Mouse (Mus musculus): ENCODE measurements at regions not wholly inside any gene's neighbourhood (a gene's known extent, or its start where the extent isn't known, plus 50 kb on each side); places are given as distances from the start of the nearest gene placed in this dataset.

- ATAC-seq (ENCODE audit: insufficient read depth, low read depth) (no peak), DNase-seq (ENCODE audit: low spot score) (no peak)
- Histone ChIP-seq H3K4me2 (ENCODE audit: low read depth, low read length) (no peak overlapping the region), H3K4me3 (ENCODE audit: low read depth, low read length) (no peak overlapping the region), H3K27ac (ENCODE audit: low read depth) (no peak overlapping the region), H3K36me3 (replicated peaks; ENCODE audit: control insufficient read depth, insufficient read depth, low read length) (no peaks in the 10 kb centered on the region), H3K9me3 (replicated peaks; ENCODE audit: control insufficient read depth, low read length) (no peaks in the 10 kb centered on the region), H3K9ac (replicated peaks; ENCODE audit: low read depth, low read length) (no peak overlapping the region), H3K4me1 (ENCODE audit: control insufficient read depth, insufficient read depth) (no peaks in the 10 kb centered on the region), H3K27me3 (ENCODE audit: control insufficient read depth, insufficient read depth, low read length) (no peaks in the 10 kb centered on the region)
- 46% methylated on average over 2 of the region's 2 CpGs for WGBS
- TF ChIP-seq CTCF (IDR thresholded peaks at IDR 0.05; ENCODE audit: low read depth): no peak
- no peak for TF ChIP-seq EP300 (IDR thresholded peaks at IDR 0.05; ENCODE audit: low read depth)
Observed at GRCm38 (mm10) chr12:39038656-39039055, 259.5 kb downstream of the Etv1 start.

DNA sequence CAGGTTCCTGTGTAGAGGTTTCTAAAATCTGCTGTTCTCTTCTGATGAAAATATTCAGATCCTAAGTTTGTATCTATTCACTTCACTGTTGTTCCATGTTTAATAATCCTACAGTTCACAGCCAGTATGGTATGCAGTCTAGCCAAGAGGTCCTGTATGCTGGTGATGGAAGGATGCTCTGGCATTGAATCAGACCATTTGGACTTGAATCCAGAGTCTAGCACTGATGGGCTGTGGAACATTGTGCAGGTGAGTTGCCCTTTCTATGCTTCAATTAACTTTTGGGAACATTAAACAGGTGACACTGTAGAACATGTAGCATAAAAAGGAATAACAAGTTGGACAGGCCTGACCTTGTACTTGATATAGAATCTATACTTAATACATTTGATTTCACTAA is 267.9 kb downstream of the Etv1 start:
- Histone ChIP-seq H3K4me1 (ENCODE audit: control insufficient read depth, insufficient read depth) (no peaks in the 10 kb centered on the region), H3K36me3 (replicated peaks; ENCODE audit: control insufficient read depth, insufficient read depth, low read length) (no peaks in the 10 kb centered on the region), H3K27me3 (ENCODE audit: control insufficient read depth, insufficient read depth, low read length) (no peaks in the 10 kb centered on the region), H3K9ac (replicated peaks; ENCODE audit: low read depth, low read length) (no peak overlapping the region), H3K4me2 (ENCODE audit: low read depth, low read length) (no peak overlapping the region), H3K9me3 (replicated peaks; ENCODE audit: control insufficient read depth, low read length) (no peaks in the 10 kb centered on the region), H3K27ac (ENCODE audit: low read depth) (no peak overlapping the region), H3K4me3 (ENCODE audit: low read depth, low read length) (no peak overlapping the region)
- TF ChIP-seq EP300 (IDR thresholded peaks at IDR 0.05; ENCODE audit: low read depth) (no peak), CTCF (IDR thresholded peaks at IDR 0.05; ENCODE audit: low read depth) (no peak)
- DNase-seq (ENCODE audit: low spot score): no peak
- no peak for ATAC-seq (ENCODE audit: insufficient read depth, low read depth)

- no peak for DNase-seq (ENCODE audit: low spot score)
- Histone ChIP-seq H3K27me3 (ENCODE audit: control insufficient read depth, insufficient read depth, low read length) (no peaks in the 10 kb centered on the region), H3K27ac (ENCODE audit: low read depth) (no peak overlapping the region), H3K4me1 (ENCODE audit: control insufficient read depth, insufficient read depth) (no peaks in the 10 kb centered on the region), H3K4me2 (ENCODE audit: low read depth, low read length) (no peak overlapping the region), H3K36me3 (replicated peaks; ENCODE audit: control insufficient read depth, insufficient read depth, low read length) (no peaks in the 10 kb centered on the region), H3K9me3 (replicated peaks; ENCODE audit: control insufficient read depth, low read length) (no peaks in the 10 kb centered on the region), H3K9ac (replicated peaks; ENCODE audit: low read depth, low read length) (no peak overlapping the region), H3K4me3 (ENCODE audit: low read depth, low read length) (no peak overlapping the region)
- 66% methylated on average over 6 of the region's 6 CpGs for WGBS
- no peak for TF ChIP-seq EP300 (IDR thresholded peaks at IDR 0.05; ENCODE audit: low read depth)
- ATAC-seq (ENCODE audit: insufficient read depth, low read depth): no peak
Observed at GRCm38 (mm10) chr12:39048441-39048840, 269.3 kb downstream of the Etv1 start.

- no peak for ATAC-seq (ENCODE audit: insufficient read depth, low read depth)
- TF ChIP-seq CTCF (IDR thresholded peaks at IDR 0.05; ENCODE audit: low read depth) (peak; percentile 48), EP300 (IDR thresholded peaks at IDR 0.05; ENCODE audit: low read depth) (no peak)
- 67% methylated on average over 1 of the region's 1 CpGs for WGBS
- no peak for DNase-seq (ENCODE audit: low spot score)
- Histone ChIP-seq H3K4me3 (ENCODE audit: low read depth, low read length) (no peak overlapping the region), H3K9ac (replicated peaks; ENCODE audit: low read depth, low read length) (no peak overlapping the region), H3K27ac (ENCODE audit: low read depth) (no peak overlapping the region), H3K36me3 (replicated peaks; ENCODE audit: control insufficient read depth, insufficient read depth, low read length) (no peaks in the 10 kb centered on the region), H3K27me3 (ENCODE audit: control insufficient read depth, insufficient read depth, low read length) (no peaks in the 10 kb centered on the region), H3K9me3 (replicated peaks; ENCODE audit: control insufficient read depth, low read length) (no peaks in the 10 kb centered on the region), H3K4me1 (ENCODE audit: control insufficient read depth, insufficient read depth) (no peaks in the 10 kb centered on the region), H3K4me2 (ENCODE audit: low read depth, low read length) (no peak overlapping the region)
Observed at GRCm38 (mm10) chr12:39048958-39049357, 269.8 kb downstream of the Etv1 start.

GRCm38 (mm10) chr12:39070331-39071045 is 291.3 kb downstream of the Etv1 start:
- Histone ChIP-seq H3K27ac (ENCODE audit: low read depth) (no peak overlapping the region), H3K9ac (replicated peaks; ENCODE audit: low read depth, low read length) (no peak overlapping the region), H3K4me3 (ENCODE audit: low read depth, low read length) (no peak overlapping the region), H3K4me2 (ENCODE audit: low read depth, low read length) (no peak overlapping the region), H3K27me3 (ENCODE audit: control insufficient read depth, insufficient read depth, low read length) (no peaks in the 10 kb centered on the region), H3K4me1 (ENCODE audit: control insufficient read depth, insufficient read depth) (no peaks in the 10 kb centered on the region), H3K36me3 (replicated peaks; ENCODE audit: control insufficient read depth, insufficient read depth, low read length) (no peaks in the 10 kb centered on the region), H3K9me3 (replicated peaks; ENCODE audit: control insufficient read depth, low read length) (no peaks in the 10 kb centered on the region; the same call in 1 of the 2 replicates)
- no peak for TF ChIP-seq EP300 (IDR thresholded peaks at IDR 0.05; ENCODE audit: low read depth)
- TF ChIP-seq CTCF (IDR thresholded peaks at IDR 0.05; ENCODE audit: low read depth): no peak
- WGBS: 74% methylated on average over 4 of the region's 4 CpGs
- no peak for DNase-seq (ENCODE audit: low spot score)
- ATAC-seq (ENCODE audit: insufficient read depth, low read depth): no peak

All from heart, postnatal 0 days (tissue).